15 mouse cellular contexts compared by ENCODE assay signal in genomic region chr4:95443854-95444811, GRCm38 (mm10).
DNase-seq lines count a peak whose midpoint lies in the region; ATAC-seq and TF ChIP-seq lines count a peak whose summit lies in the region.
"Had no signal": no experiment of that assay in that cellular context is flagged by ENCODE, and none has a peak within 500 bp of the region (broad histone marks: within the 10 kb centered on the region; RNA-seq: fewer than 3 reads in every experiment).

No protein-coding gene starts in this region.

- no peaks in the 10 kb centered on the region for H3K36me3 ChIP-seq in lung, embryonic 15.5 days
- H3K36me3 ChIP-seq in kidney, adult 2 months (ENCODE audit: control insufficient read depth, insufficient read depth, low read length) = no peaks in the 10 kb centered on the region
- H3K36me3 ChIP-seq in limb, embryonic 12.5 days = no peaks in the 10 kb centered on the region
- H3K36me3 ChIP-seq: embryonic facial prominence, embryonic 13.5 days; hindbrain, embryonic 12.5 days; liver, embryonic 13.5 days had no signal

- no peak for TF ChIP-seq CTCF in kidney, adult 2 months (conservative IDR thresholded peaks at IDR 0.05; ENCODE audit: insufficient read depth, insufficient read length, low read depth, low read length)
- TF ChIP-seq CTCF in cerebellum, adult 2 months (IDR thresholded peaks at IDR 0.05; ENCODE audit: borderline replicate concordance, insufficient read depth, low read depth, low read length) = no peak

- no peak for TF ChIP-seq POLR2A in kidney, adult 2 months (IDR thresholded peaks at IDR 0.05; ENCODE audit: low read depth, low read length)
- TF ChIP-seq POLR2A in cerebellum, adult 2 months (IDR thresholded peaks at IDR 0.05; ENCODE audit: borderline replicate concordance, insufficient read depth, low read length) = no peak

- H3K9me3 ChIP-seq in lung, embryonic 15.5 days = no peaks in the 10 kb centered on the region
- no peaks in the 10 kb centered on the region for H3K9me3 ChIP-seq in limb, embryonic 12.5 days
- H3K9me3 ChIP-seq: embryonic facial prominence, embryonic 13.5 days; hindbrain, embryonic 12.5 days; liver, embryonic 13.5 days had no signal

- H3K27me3 ChIP-seq in lung, embryonic 15.5 days = no peaks in the 10 kb centered on the region
- H3K27me3 ChIP-seq in kidney, adult 2 months (replicated peaks; ENCODE audit: control insufficient read depth, insufficient read depth, low read length) = no peaks in the 10 kb centered on the region
- H3K27me3 ChIP-seq in limb, embryonic 12.5 days = no peaks in the 10 kb centered on the region
- no peaks in the 10 kb centered on the region for H3K27me3 ChIP-seq in cerebellum, adult 2 months (ENCODE audit: control insufficient read depth, insufficient read depth, low read length)
- H3K27me3 ChIP-seq: embryonic facial prominence, embryonic 13.5 days; hindbrain, embryonic 12.5 days; liver, embryonic 13.5 days had no signal

- no peak overlapping the region for H3K4me3 ChIP-seq in lung, embryonic 15.5 days
- no peak overlapping the region for H3K4me3 ChIP-seq in kidney, adult 2 months (ENCODE audit: insufficient read depth, low read depth, low read length)
- H3K4me3 ChIP-seq in limb, embryonic 12.5 days (replicated peaks) = no peak overlapping the region
- H3K4me3 ChIP-seq in cerebellum, adult 2 months (replicated peaks; ENCODE audit: insufficient read depth, low read depth, low read length) = no peak overlapping the region
- H3K4me3 ChIP-seq: embryonic facial prominence, embryonic 13.5 days; hindbrain, embryonic 12.5 days; liver, embryonic 13.5 days had no signal

- no peak overlapping the region for H3K4me2 ChIP-seq in lung, embryonic 15.5 days
- H3K4me2 ChIP-seq in limb, embryonic 12.5 days = no peak overlapping the region
- H3K4me2 ChIP-seq: embryonic facial prominence, embryonic 13.5 days; heart, embryonic 11.5 days; hindbrain, embryonic 12.5 days; liver, embryonic 13.5 days had no signal

- ATAC-seq in lung, embryonic 15.5 days (ENCODE audit: borderline replicate concordance, extremely low read depth, low FRiP score, low TSS enrichment) = peak; percentile 55; the same call in 1 of the 2 replicates
- ATAC-seq in limb, embryonic 12.5 days (ENCODE audit: insufficient number of reproducible peaks, insufficient read depth, low FRiP score, low TSS enrichment, low read depth) = no peak

- no peak overlapping the region for H3K9ac ChIP-seq in lung, embryonic 15.5 days
- no peak overlapping the region for H3K9ac ChIP-seq in limb, embryonic 12.5 days (replicated peaks)
- H3K9ac ChIP-seq: embryonic facial prominence, embryonic 13.5 days; hindbrain, embryonic 12.5 days; liver, embryonic 13.5 days had no signal

- 0 out of 2 replicates have a peak, but pooled peaks cover 8% of the 10 kb centered on the region for H3K4me1 ChIP-seq in lung, embryonic 15.5 days
- peaks cover 7% of the 10 kb centered on the region; the same call in 1 of the 2 replicates for H3K4me1 ChIP-seq in kidney, adult 2 months (ENCODE audit: control insufficient read depth, insufficient read depth, low read length)
- H3K4me1 ChIP-seq in limb, embryonic 12.5 days (replicated peaks) = peaks cover 20% of the 10 kb centered on the region; the same call in 1 of the 2 replicates
- no peaks in the 10 kb centered on the region for H3K4me1 ChIP-seq in cerebellum, adult 2 months (ENCODE audit: control insufficient read depth, insufficient read depth, low read length)
- H3K4me1 ChIP-seq: embryonic facial prominence, embryonic 13.5 days; hindbrain, embryonic 12.5 days; liver, embryonic 13.5 days had no signal

- WGBS in lung, embryonic 15.5 days = 28% methylated on average over 12 of the region's 12 CpGs
- WGBS in kidney, adult 2 months = 25% methylated on average over 12 of the region's 12 CpGs
- WGBS in limb, embryonic 12.5 days = 23% methylated on average over 12 of the region's 12 CpGs
- WGBS in cerebellum, adult 2 months = 70% methylated on average over 12 of the region's 12 CpGs

- peak overlapping the region; percentile 58 for H3K27ac ChIP-seq in lung, embryonic 15.5 days
- H3K27ac ChIP-seq in kidney, adult 2 months (ENCODE audit: insufficient read depth, low read depth, low read length) = peak overlapping the region; percentile 90
- H3K27ac ChIP-seq in limb, embryonic 12.5 days = 0 out of 2 replicates have a peak overlapping the region, but pooled peaks have one; percentile 66
- H3K27ac ChIP-seq in cerebellum, adult 2 months (ENCODE audit: insufficient read depth, low read length) = no peak overlapping the region
- H3K27ac ChIP-seq: embryonic facial prominence, embryonic 13.5 days; hindbrain, embryonic 12.5 days; liver, embryonic 13.5 days had no signal

- DNase-seq in lung, postnatal 14 days = no peak
- peak; percentile 93 for DNase-seq in kidney, adult 2 months
- DNase-seq in thymus, postnatal 36 days = no peak
- no peak for DNase-seq in urinary bladder, postnatal 25 days (ENCODE audit: low spot score)
- no peak for DNase-seq in cerebellum, adult 2 months
- no peak for DNase-seq in adrenal gland, adult 8-10 months
- DNase-seq: liver, embryonic 13.5 days; midbrain, embryonic 14.5 days; spleen, adult 18-20 months; thymus, postnatal 4 days had no signal
